8 mouse cellular contexts compared by ENCODE assay signal in the genomic region with DNA sequence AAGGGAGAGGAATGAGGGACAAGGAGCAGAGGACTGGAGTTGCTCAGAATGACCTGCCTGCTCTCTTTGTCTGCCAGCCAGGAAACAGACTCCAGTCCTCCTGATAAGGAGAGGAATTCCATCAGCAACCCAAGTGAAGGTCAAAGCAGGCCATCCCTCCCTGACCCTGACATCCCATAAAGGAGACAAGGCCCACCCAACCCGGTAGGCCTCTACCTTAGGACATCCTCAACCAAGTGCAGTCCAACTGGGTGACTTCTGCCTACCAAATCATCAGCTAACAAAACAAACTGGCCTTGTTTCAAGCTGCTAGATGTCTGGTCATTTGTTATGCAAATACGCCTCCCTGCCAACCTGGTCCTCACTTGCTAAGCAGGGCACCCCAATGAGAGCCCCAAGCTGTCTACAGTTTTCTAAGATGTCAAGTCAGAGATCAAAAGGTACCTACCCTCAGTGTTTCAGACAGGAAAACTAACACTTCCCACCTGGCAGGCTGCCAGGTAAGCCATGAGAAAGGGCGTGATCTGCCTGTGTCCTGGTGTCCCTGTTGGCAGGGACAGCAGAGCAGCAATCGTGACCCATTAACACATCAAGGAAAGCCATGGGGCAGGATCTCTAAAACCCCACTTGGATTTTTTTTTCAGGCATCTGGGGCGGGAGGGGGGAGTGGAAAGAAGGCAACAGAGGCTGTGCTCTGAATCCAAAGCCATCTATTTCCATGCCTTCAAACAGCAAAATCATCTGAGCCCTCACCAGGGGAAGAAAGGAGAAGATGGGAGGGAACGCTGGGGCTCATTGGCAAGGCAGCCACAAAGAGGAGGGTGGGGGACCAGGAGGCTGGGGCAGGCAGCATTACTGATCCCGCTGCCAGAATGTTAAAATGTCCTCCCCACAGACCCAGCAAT.
A peak's percentile ranks its signal among the peaks of the same experiment; 100 is the strongest.
DNase-seq lines count a peak whose midpoint lies in the region; ATAC-seq and TF ChIP-seq lines count a peak whose summit lies in the region.

No protein-coding gene starts in this region.

- no peak for TF ChIP-seq POLR2A in kidney, adult 2 months (IDR thresholded peaks at IDR 0.05; ENCODE audit: low read depth, low read length)

- DNase-seq in kidney, adult 2 months, result peak; percentile 21
- DNase-seq in kidney, adult 9 months, result no peak
- peak; percentile 45 to 58 for DNase-seq in cerebellum, postnatal 14 days
- DNase-seq in lung, postnatal 0 days (ENCODE audit: low spot score), result peak; percentile 45
- DNase-seq in spleen, postnatal 36 days (ENCODE audit: low spot score in 2 of 2), result no peak
- no peak for DNase-seq in gastrocnemius, postnatal 4 days (ENCODE audit: low spot score in 2 of 2)

- ATAC-seq in heart, embryonic 16.5 days (replicated peaks; ENCODE audit: extremely low read depth, insufficient read depth, low FRiP score), result peak; percentile 79
- ATAC-seq in lung, postnatal 0 days, result peak; percentile 55; the same call in 1 of the 2 replicates
- no peak for ATAC-seq in megakaryocyte, adult 5-6 weeks (ENCODE audit: poor library complexity, severe bottlenecking)

- 46% methylated on average over 7 of the region's 7 CpGs for WGBS in kidney, adult 2 months
- 22% methylated on average over 7 of the region's 7 CpGs for WGBS in heart, embryonic 16.5 days
- 22% methylated on average over 7 of the region's 7 CpGs for WGBS in lung, postnatal 0 days

- H3K4me3 ChIP-seq in kidney, adult 2 months (ENCODE audit: insufficient read depth, low read depth, low read length), result no peak overlapping the region
- H3K4me3 ChIP-seq in heart, embryonic 16.5 days (ENCODE audit: low read length), result no peak overlapping the region
- no peak overlapping the region for H3K4me3 ChIP-seq in lung, postnatal 0 days (ENCODE audit: low read depth, low read length)

- no peak overlapping the region for H3K4me2 ChIP-seq in heart, embryonic 16.5 days (ENCODE audit: low read depth, low read length)
- H3K4me2 ChIP-seq in lung, postnatal 0 days (replicated peaks; ENCODE audit: low read depth, low read length), result no peak overlapping the region

- H3K36me3 ChIP-seq in kidney, adult 2 months (ENCODE audit: control insufficient read depth, insufficient read depth, low read length), result no peaks in the 10 kb centered on the region
- no peaks in the 10 kb centered on the region for H3K36me3 ChIP-seq in heart, embryonic 16.5 days (ENCODE audit: control insufficient read depth, insufficient read depth)
- H3K36me3 ChIP-seq in lung, postnatal 0 days (ENCODE audit: insufficient read depth, low read length), result no peaks in the 10 kb centered on the region

- no peak overlapping the region for H3K27ac ChIP-seq in kidney, adult 2 months (ENCODE audit: insufficient read depth, low read depth, low read length)
- H3K27ac ChIP-seq in heart, embryonic 16.5 days (ENCODE audit: low read length), result peak overlapping the region; percentile 73
- no peak overlapping the region for H3K27ac ChIP-seq in lung, postnatal 0 days (ENCODE audit: low read length)

- H3K9ac ChIP-seq in heart, embryonic 16.5 days (ENCODE audit: low read length), result no peak overlapping the region
- no peak overlapping the region for H3K9ac ChIP-seq in lung, postnatal 0 days (replicated peaks; ENCODE audit: low read depth)

- no peaks in the 10 kb centered on the region for H3K9me3 ChIP-seq in heart, embryonic 16.5 days (replicated peaks; ENCODE audit: control insufficient read depth, low read length)
- no peaks in the 10 kb centered on the region for H3K9me3 ChIP-seq in lung, postnatal 0 days (ENCODE audit: low read length)

- no peaks in the 10 kb centered on the region for H3K4me1 ChIP-seq in kidney, adult 2 months (ENCODE audit: control insufficient read depth, insufficient read depth, low read length)
- H3K4me1 ChIP-seq in heart, embryonic 16.5 days (ENCODE audit: control insufficient read depth, insufficient read depth, low read length), result peaks cover 19% of the 10 kb centered on the region
- peaks cover 12% of the 10 kb centered on the region; the same call in 1 of the 2 replicates for H3K4me1 ChIP-seq in lung, postnatal 0 days (ENCODE audit: insufficient read depth, low read depth, low read length)

- TF ChIP-seq CTCF in kidney, adult 2 months (conservative IDR thresholded peaks at IDR 0.05; ENCODE audit: insufficient read depth, insufficient read length, low read depth, low read length), result no peak
- no peak for TF ChIP-seq CTCF in lung, postnatal 0 days (IDR thresholded peaks at IDR 0.05)

- H3K27me3 ChIP-seq in kidney, adult 2 months (replicated peaks; ENCODE audit: control insufficient read depth, insufficient read depth, low read length), result no peaks in the 10 kb centered on the region
- H3K27me3 ChIP-seq in heart, embryonic 16.5 days (ENCODE audit: control insufficient read depth, insufficient read depth, low read length), result no peaks in the 10 kb centered on the region
- no peaks in the 10 kb centered on the region for H3K27me3 ChIP-seq in lung, postnatal 0 days (replicated peaks; ENCODE audit: insufficient read depth, low read length)

- no peak for TF ChIP-seq EP300 in lung, postnatal 0 days (IDR thresholded peaks at IDR 0.05)

Comparison
In these comparisons a context has a peak if more than half of its experiments do, and no peak if none do; other contexts are left out.
1. DNase-seq: peak in kidney, adult 2 months (single experiment), cerebellum, postnatal 14 days (2 of 2) and lung, postnatal 0 days (single experiment); none in kidney, adult 9 months (single experiment), spleen, postnatal 36 days (0 of 2) and gastrocnemius, postnatal 4 days (0 of 2).